Mouse (Mus musculus) neural tube, embryonic 13.5 days (tissue): ENCODE measurements around the gene Nfkbib. TPM values are rescaled to one million over a fixed set of nuclear protein-coding genes. Genes with fewer than 3 reads are reported as not detected.

Experiments used
- ATAC-seq: fragments of 200-750 bp; cut with Nextera tagmentation; 2 replicates; pipeline ENCODE4 v1.8.0; 2017; ENCODE audit warnings: low read depth, mild to moderate bottlenecking, moderate TSS enrichment, moderate library complexity
- H3K27ac ChIP-seq: fragments of 300-500 bp; sonication (generic); replicated peaks from 2 replicates; pipeline ENCODE4 v1.5.1; 2015; ENCODE audit warnings: moderate library complexity, mild to moderate bottlenecking, inconsistent platforms
- H3K27me3 ChIP-seq: fragments of 300-500 bp; sonication (generic); 2 replicates; pipeline ENCODE4 v1.6.1; 2015; ENCODE audit warnings: mild to moderate bottlenecking, inconsistent platforms
- H3K36me3 ChIP-seq: fragments of 300-500 bp; sonication (generic); 2 replicates; pipeline ENCODE4 v1.6.1; 2015; ENCODE audit warnings: mild to moderate bottlenecking, inconsistent platforms
- H3K4me1 ChIP-seq: fragments of 300-500 bp; sonication (generic); replicated peaks from 2 replicates; pipeline ENCODE4 v1.6.1; 2015; ENCODE audit warnings: inconsistent platforms
- H3K4me2 ChIP-seq: fragments of 300-500 bp; sonication (generic); 2 replicates; pipeline ENCODE4 v1.6.1; 2015; ENCODE audit warnings: inconsistent platforms, mild to moderate bottlenecking, moderate library complexity
- H3K4me3 ChIP-seq: fragments of 300-500 bp; sonication (generic); 2 replicates; pipeline ENCODE4 v1.5.1; 2015; ENCODE audit warnings: mild to moderate bottlenecking, inconsistent platforms
- H3K9ac ChIP-seq: fragments of 300-500 bp; sonication (generic); 2 replicates; pipeline ENCODE4 v1.6.1; 2015; ENCODE audit warnings: moderate library complexity, mild to moderate bottlenecking, inconsistent platforms
- H3K9me3 ChIP-seq: fragments of 300-500 bp; sonication (generic); 2 replicates; pipeline ENCODE4 v1.6.1; 2016; ENCODE audit warnings: inconsistent platforms
- WGBS: fragments of 180-500 bp; shearing (Covaris S2); methylation state at CpG from one replicate; pipeline ENCODE4 v1.1.7; 2015; 5-methylcytosine and 5-hydroxymethylcytosine counted together
- polyA plus RNA-seq: library from polyadenylated mRNA; unstranded; fragments of >200 nt; fragmentation: Nextera tagmentation; extraction: Ambion mirVana; gene quantifications from 2 replicates; pipeline ENCODE4 v1.2.1, GENCODE M21; 2015

The Nfkbib gene
- polyA plus RNA-seq, 1 experiment from 2014 or later, result 67.7 TPM

DNA sequence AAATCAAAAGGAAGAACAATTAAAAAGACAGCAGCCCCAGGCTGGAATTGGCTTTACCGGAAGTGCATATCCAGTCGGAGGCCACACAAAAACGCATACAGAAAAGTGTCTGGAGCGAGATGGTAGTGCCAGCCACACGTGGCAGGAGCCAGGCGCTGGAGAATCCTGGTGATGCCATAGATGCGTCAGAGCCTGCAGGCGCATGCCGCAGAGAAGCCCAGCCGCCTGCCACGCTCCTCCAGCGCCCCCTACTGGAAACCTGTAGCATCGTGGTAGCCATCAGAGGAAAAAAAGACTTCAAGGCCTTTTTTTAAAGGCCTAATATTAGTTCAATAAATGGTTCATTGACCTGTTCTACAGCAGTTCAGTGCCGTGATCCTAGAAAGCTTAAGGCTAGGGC lies 40.7 kb downstream of the Nfkbib start:
- Histone ChIP-seq H3K4me3 (no peak overlapping the region), H3K27ac (no peak overlapping the region), H3K9ac (no peak overlapping the region), H3K4me1 (peaks cover 20% of the 10 kb centered on the region), H3K9me3 (peaks cover 7% of the 10 kb centered on the region; the same call in 1 of the 2 replicates), H3K4me2 (peak overlapping the region; percentile 31; the same call in 1 of the 2 replicates), H3K36me3 (no peaks in the 10 kb centered on the region), H3K27me3 (peaks cover 5% of the 10 kb centered on the region)
- peak; percentile 77; the same call in 1 of the 2 replicates for ATAC-seq
- 8% methylated on average over 14 of the region's 14 CpGs for WGBS

DNA sequence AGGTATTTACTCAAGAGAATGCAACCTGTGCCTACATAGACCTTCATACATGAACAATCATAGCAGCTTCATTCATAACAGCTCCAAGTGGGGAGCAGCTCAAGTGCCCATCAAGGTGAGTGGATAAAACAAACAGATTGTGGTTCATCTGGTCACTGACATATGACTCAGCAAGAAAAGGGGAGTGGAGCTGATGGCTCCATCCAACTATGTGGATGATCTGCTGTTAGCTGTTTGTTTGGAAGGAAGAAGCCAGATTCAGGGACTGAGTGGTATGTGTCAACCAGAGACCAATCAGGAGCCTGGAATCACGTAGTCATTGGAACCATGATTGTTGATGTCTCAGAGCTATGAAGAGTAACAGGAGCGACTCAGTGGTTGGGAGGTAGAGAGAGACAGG lies 42.7 kb downstream of the Nfkbib start:
- H3K9me3 ChIP-seq, result no peaks in the 10 kb centered on the region
- H3K9ac ChIP-seq, result no peak overlapping the region
- no peak for ATAC-seq
- no peak overlapping the region for H3K4me3 ChIP-seq
- H3K4me2 ChIP-seq, result no peak overlapping the region
- 96% methylated on average over 2 of the region's 2 CpGs for WGBS
- peaks cover 20% of the 10 kb centered on the region for H3K4me1 ChIP-seq
- no peaks in the 10 kb centered on the region for H3K36me3 ChIP-seq
- H3K27ac ChIP-seq, result no peak overlapping the region
- no peaks in the 10 kb centered on the region; the same call in 1 of the 2 replicates for H3K27me3 ChIP-seq

GRCm38 (mm10) chr7:28722079-28722478 lies 45.2 kb downstream of the Nfkbib start:
- no peak for ATAC-seq
- H3K36me3 ChIP-seq, result no peaks in the 10 kb centered on the region
- no peaks in the 10 kb centered on the region for H3K27me3 ChIP-seq
- no peak overlapping the region for H3K4me3 ChIP-seq
- H3K4me1 ChIP-seq, result peaks cover 13% of the 10 kb centered on the region; the same call in 1 of the 2 replicates
- H3K9ac ChIP-seq, result no peak overlapping the region
- H3K4me2 ChIP-seq, result no peak overlapping the region
- no peaks in the 10 kb centered on the region for H3K9me3 ChIP-seq
- 93% methylated on average over 7 of the region's 7 CpGs for WGBS
- no peak overlapping the region for H3K27ac ChIP-seq

DNA sequence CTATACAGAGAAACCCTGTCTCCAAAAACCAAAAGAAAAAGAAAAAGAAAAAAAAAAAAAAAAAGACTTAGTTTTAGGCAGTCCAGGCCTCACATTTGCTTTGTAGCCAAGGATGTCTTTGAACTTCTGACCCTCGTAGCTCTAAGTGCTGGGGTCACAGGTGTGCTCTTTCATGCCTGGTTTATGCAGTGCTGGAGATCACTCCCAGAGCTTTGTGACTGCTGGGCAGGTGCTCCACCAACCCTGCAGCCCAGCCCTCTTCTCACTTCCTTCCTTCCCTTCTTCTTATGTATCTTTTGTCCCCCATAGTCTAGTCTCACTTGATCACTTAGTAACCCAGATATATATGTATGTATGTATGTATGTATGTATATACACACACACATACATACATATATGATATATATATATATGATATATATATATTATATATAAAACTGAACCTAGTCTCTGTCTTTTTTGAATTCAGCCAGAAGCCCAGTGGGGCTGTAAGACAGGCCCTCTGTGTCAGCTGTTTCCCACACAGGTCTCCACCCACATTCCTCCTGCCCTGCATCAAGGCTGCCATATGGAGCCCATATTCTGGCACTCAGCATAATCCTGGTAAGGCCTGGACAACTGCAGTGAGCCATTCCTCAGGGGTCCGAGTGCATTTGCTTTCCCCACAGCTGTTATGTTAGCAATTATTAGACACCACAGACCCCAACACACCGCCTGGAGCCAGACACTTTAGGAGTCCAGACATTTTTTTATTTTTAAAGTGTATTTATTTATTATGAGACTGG lies 46.4 kb downstream of the Nfkbib start:
- Histone ChIP-seq H3K4me1 (peaks cover 17% of the 10 kb centered on the region), H3K4me2 (no peak overlapping the region), H3K36me3 (no peaks in the 10 kb centered on the region), H3K4me3 (no peak overlapping the region), H3K27ac (no peak overlapping the region; the same call in 1 of the 2 replicates), H3K9me3 (no peaks in the 10 kb centered on the region), H3K27me3 (no peaks in the 10 kb centered on the region), H3K9ac (no peak overlapping the region)
- 66% methylated on average over 3 of the region's 3 CpGs for WGBS
- no peak for ATAC-seq

DNA sequence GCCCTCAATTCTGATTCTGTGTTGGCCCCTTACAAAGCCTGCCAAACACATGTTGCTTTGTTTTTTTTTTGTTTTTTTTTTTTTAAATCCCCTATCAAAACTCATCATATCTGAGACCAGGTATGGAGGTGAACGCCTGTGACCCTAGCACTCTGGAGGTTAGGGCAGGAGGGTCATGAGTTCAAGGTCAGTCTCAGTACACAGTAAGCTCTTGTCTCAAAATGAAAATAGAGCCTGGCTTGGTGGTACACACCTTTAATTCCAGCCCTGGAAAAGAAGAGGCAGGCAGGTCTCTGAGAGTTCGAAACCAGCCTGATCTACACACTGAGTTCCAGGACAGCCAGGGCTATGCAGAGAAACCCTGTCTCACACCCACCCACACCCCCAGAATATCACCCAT lies 47.7 kb downstream of the Nfkbib start:
- no peak for ATAC-seq
- Histone ChIP-seq H3K27me3 (no peaks in the 10 kb centered on the region), H3K27ac (no peak overlapping the region), H3K4me1 (peaks cover 19% of the 10 kb centered on the region), H3K9ac (no peak overlapping the region), H3K4me3 (no peak overlapping the region), H3K9me3 (no peaks in the 10 kb centered on the region), H3K4me2 (no peak overlapping the region), H3K36me3 (no peaks in the 10 kb centered on the region)
- WGBS, result 92% methylated on average over 2 of the region's 2 CpGs

DNA sequence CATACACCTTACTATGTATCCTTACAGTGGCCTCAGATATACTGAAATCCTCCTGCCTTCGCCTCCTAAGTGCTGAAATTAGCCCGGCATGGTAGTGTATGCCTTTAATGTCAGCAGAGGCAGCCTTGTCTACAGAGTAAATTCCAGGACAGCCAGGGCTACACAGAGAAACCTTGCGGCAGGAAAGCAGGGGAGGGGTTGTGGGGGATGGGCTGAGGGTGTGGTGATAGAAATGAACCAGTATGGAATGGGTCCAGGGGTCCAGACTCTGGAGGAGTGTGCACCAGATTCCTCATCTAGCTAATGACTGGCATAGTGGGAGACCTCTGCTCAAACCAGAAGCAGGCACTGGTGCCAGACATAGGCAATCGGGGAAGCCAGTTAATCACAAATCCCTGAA lies 48.2 kb downstream of the Nfkbib start:
- Histone ChIP-seq H3K4me2 (no peak overlapping the region), H3K9me3 (no peaks in the 10 kb centered on the region), H3K9ac (no peak overlapping the region), H3K27me3 (no peaks in the 10 kb centered on the region), H3K4me1 (peaks cover 19% of the 10 kb centered on the region), H3K36me3 (no peaks in the 10 kb centered on the region), H3K27ac (no peak overlapping the region), H3K4me3 (no peak overlapping the region)
- WGBS, result 63% methylated on average over 4 of the region's 4 CpGs
- ATAC-seq, result no peak

DNA sequence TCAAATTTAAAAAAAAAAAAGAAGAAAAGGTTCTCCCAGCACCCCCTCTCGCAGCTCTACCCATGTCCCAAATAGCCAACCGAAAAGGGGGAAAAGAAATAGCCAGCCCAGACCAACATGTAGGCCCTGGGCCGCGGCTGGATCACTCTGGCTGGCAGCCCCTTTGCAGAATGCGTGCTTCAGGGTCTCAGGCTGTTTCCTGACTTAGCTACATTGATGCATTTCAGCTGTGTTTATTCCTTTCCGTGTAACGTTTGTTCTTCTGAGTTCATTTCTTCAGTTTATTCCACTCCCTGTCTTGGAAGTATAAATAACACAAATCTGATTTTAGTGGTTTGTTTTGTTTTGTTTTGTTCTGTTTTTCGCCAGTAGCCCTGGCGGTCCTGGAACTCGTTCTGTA lies 49.6 kb downstream of the Nfkbib start:
- WGBS, result 86% methylated on average over 10 of the region's 10 CpGs
- Histone ChIP-seq H3K9me3 (no peaks in the 10 kb centered on the region), H3K4me3 (no peak overlapping the region), H3K9ac (no peak overlapping the region), H3K27me3 (no peaks in the 10 kb centered on the region), H3K36me3 (no peaks in the 10 kb centered on the region), H3K4me1 (peaks cover 19% of the 10 kb centered on the region), H3K4me2 (no peak overlapping the region), H3K27ac (no peak overlapping the region)
- no peak for ATAC-seq

GRCm38 (mm10) chr7:28716590-28717281 lies 50.6 kb downstream of the Nfkbib start, which contains the start of gene Fbxo17:
TSS of gene Fbxo17 (plus strand) at chr7:28716804.
- H3K27ac ChIP-seq, result peak within 1 kb of the TSS; percentile 33
- no peaks in the 10 kb centered on the region for H3K36me3 ChIP-seq
- H3K4me1 ChIP-seq, result peaks cover 19% of the 10 kb centered on the region
- H3K27me3 ChIP-seq, result no peaks in the 10 kb centered on the region
- peak within 1 kb of the TSS; percentile 67 for H3K4me2 ChIP-seq
- peak within 1 kb of the TSS; percentile 72 for H3K9ac ChIP-seq
- WGBS, result 4% methylated on average over 34 of the region's 36 CpGs
- peak; percentile 45 for ATAC-seq
- peak within 1 kb of the TSS; percentile 41 for H3K4me3 ChIP-seq
- H3K9me3 ChIP-seq, result no peaks in the 10 kb centered on the region

DNA sequence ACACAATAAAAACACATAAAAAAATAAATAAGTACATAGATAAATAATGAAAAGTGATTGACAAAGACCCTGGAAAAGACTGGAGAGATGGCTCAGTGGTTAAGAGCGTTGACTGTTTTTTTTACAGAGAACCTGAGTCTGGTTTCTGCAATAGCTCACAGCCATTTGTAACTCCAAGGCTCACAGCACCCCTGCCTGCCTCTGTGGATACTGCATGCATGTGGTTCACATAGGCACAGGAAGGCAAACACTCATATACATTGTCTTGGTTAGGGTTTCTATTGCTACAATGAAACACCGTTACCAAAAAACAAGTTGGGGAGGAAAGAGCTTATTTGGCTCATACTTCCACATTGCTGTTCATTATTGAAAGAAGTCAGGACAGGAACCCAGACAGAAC lies 51.7 kb downstream of the Nfkbib start:
- no peaks in the 10 kb centered on the region for H3K9me3 ChIP-seq
- no peak overlapping the region; the same call in 1 of the 2 replicates for H3K4me2 ChIP-seq
- no peak overlapping the region for H3K4me3 ChIP-seq
- no peaks in the 10 kb centered on the region for H3K27me3 ChIP-seq
- H3K9ac ChIP-seq, result no peak overlapping the region
- H3K27ac ChIP-seq, result no peak overlapping the region
- 98% methylated on average over 2 of the region's 2 CpGs for WGBS
- no peaks in the 10 kb centered on the region for H3K36me3 ChIP-seq
- peaks cover 19% of the 10 kb centered on the region for H3K4me1 ChIP-seq
- ATAC-seq, result no peak

DNA sequence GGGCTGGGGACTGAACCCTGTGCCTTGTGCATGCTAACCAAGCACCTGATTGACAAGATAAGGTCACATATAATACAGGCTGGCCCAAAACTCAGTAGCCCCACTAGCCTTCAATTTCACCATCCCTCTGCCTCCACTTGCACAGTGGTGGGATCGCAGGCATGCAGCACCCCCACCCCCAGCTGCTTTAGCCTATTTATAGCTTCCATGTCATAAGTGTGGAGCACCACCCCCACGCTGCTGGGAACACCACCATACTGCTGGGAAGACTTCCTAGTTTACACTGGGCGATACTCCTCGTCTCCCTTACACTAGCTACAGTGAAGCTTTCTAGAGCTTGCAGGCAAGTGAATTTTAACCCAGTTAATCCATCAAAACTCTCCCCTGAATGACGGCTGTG lies 52.6 kb downstream of the Nfkbib start:
- Histone ChIP-seq H3K4me1 (peaks cover 19% of the 10 kb centered on the region), H3K9ac (no peak overlapping the region), H3K4me3 (no peak overlapping the region), H3K4me2 (no peak overlapping the region), H3K36me3 (no peaks in the 10 kb centered on the region), H3K27me3 (no peaks in the 10 kb centered on the region), H3K27ac (no peak overlapping the region), H3K9me3 (no peaks in the 10 kb centered on the region)
- no peak for ATAC-seq
- WGBS, result 84% methylated on average over 5 of the region's 5 CpGs

DNA sequence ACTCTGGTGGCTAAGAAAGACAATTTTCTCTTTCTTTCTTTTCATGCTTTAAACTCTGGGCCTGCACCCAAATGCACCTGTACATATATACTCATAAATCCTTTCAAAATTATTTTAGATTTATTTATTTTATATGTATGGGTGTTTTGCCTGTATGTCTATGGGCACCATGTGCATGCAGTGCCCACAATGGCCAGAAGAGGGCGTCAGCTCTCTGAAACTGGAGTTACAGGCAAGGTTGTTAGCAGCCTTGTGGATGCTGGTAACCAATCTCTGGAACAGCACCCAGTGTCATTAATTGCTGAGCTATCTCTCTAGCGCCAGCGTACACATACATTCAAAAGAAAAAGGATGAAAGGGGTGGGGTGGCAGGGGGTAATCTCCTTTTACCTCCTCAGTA lies 56.4 kb downstream of the Nfkbib start:
- Histone ChIP-seq H3K4me1 (peaks cover 2% of the 10 kb centered on the region; the same call in 1 of the 2 replicates), H3K9me3 (no peaks in the 10 kb centered on the region), H3K4me3 (no peak overlapping the region), H3K4me2 (no peak overlapping the region), H3K27ac (no peak overlapping the region), H3K36me3 (no peaks in the 10 kb centered on the region), H3K9ac (no peak overlapping the region), H3K27me3 (no peaks in the 10 kb centered on the region)
- WGBS, result 62% methylated on average over 3 of the region's 3 CpGs
- no peak for ATAC-seq

DNA sequence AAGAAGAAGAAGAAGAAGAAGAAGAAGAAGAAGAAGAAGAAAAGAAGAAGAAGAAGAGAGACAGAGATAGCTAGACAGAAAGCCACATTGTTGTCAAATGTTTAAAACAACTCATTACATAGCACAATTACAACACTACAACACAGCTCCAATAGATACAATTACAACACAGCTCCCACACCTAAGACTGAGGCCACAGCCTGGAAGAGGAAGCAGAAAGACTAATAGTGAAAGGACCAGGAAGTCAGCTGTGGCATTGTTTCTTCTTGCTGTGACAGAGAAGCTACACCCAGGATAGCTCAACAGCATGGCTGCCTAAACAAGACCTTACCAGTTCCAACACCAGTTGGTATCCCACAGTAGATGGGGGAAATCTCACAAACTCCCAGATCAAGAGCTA lies 57.9 kb downstream of the Nfkbib start:
- no peak for ATAC-seq

More for the DNA sequence above, 57.9 kb downstream of the Nfkbib start:
- Histone ChIP-seq H3K4me1 (no peaks in the 10 kb centered on the region), H3K27ac (no peak overlapping the region), H3K27me3 (no peaks in the 10 kb centered on the region), H3K4me3 (no peak overlapping the region), H3K36me3 (no peaks in the 10 kb centered on the region), H3K9me3 (no peaks in the 10 kb centered on the region), H3K4me2 (no peak overlapping the region), H3K9ac (no peak overlapping the region)
